Mouse (Mus musculus): Measurements from ENCODE around the gene Fgf10. TPM values are rescaled to one million over a fixed set of nuclear protein-coding genes. Genes with fewer than 3 reads are reported as not detected.

Fgf10 gene
- total and polyA plus RNA-seq, 3 experiments = not detected

DNA sequence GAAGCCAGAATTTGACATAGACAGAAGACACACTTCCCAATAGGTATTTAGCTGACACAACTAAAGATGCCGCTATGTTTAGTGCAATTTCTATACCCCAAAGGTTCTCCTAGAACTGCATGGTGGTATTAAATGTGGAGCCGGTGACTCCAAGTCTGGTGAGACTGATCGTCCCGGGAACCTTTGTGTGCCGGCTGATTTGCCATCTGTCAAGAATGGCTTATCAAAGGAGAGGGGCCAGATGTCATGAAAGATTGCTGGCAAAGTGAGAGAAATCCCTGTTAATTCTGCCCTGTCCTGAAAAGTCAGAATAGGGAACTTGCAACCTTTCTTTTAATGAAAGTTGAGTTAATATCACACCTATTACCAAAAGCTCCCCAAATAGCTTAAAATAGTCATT, 12.6 kb upstream of the Fgf10 start:
- no peaks in the 10 kb centered on the region for H3K27me3 ChIP-seq (ENCODE audit: control insufficient read depth in 1 of 2, insufficient read depth in 2 of 2, low read length in 2 of 2)
- no peak for DNase-seq (ENCODE audit: low read depth, low spot score)
- H3K79me2 ChIP-seq (ENCODE audit: control insufficient read depth, insufficient read depth, low read length, poor library complexity) = no peaks in the 10 kb centered on the region
- TF ChIP-seq CTCF (IDR thresholded peaks at IDR 0.05 in 2 of 3, conservative IDR thresholded peaks at IDR 0.05 in 1 of 3; ENCODE audit: control insufficient read depth in 1 of 3, insufficient read depth in 1 of 3, low read depth in 2 of 3, low read length in 3 of 3, poor library complexity in 1 of 3, severe bottlenecking in 1 of 3) = no peak
- no peak for TF ChIP-seq USF1 (IDR thresholded peaks at IDR 0.05; ENCODE audit: low read depth, low read length)
- H3K36me3 ChIP-seq (ENCODE audit: control insufficient read depth in 1 of 2, insufficient read depth in 2 of 2, low read length in 2 of 2) = no peaks in the 10 kb centered on the region
- no peaks in the 10 kb centered on the region for H3K4me1 ChIP-seq (ENCODE audit: control insufficient read depth in 1 of 2, insufficient read depth in 2 of 2, low read length in 2 of 2)
- H3K9me3 ChIP-seq (replicated peaks; ENCODE audit: insufficient read depth, low read length) = no peaks in the 10 kb centered on the region
- H3K4me3 ChIP-seq (ENCODE audit: control insufficient read depth in 1 of 2, insufficient read depth in 1 of 2, low read depth in 2 of 2, low read length in 2 of 2) = no peak overlapping the region
- no peak overlapping the region for H3K27ac ChIP-seq (ENCODE audit: control insufficient read depth, low read depth, low read length)
- H3K9ac ChIP-seq (ENCODE audit: control insufficient read depth, low read depth, low read length, poor library complexity, severe bottlenecking) = no peak overlapping the region

DNA sequence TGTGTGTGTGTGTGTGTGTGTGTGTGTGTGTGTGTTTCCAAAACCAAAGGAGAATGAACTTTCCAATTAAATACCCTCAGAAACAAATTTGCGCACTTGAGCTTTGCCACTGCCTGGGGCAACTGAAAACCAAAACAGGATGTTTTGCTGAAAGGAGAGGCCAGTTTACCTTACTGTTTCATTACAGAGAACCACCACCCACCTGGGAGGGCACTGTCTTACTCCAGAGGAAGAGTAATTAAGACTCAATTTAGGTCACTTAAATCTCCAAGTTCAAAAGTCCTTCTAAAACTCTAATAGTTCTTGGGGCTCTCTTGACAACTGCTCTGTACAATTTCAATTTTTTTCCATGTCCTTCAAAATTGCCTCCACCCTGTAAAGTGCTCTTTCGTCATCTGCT, 11.6 kb upstream of the Fgf10 start:
- Histone ChIP-seq H3K4me3 (ENCODE audit: control insufficient read depth in 1 of 2, insufficient read depth in 1 of 2, low read depth in 2 of 2, low read length in 2 of 2) (no peak overlapping the region), H3K27me3 (ENCODE audit: control insufficient read depth in 1 of 2, insufficient read depth in 2 of 2, low read length in 2 of 2) (no peaks in the 10 kb centered on the region), H3K36me3 (ENCODE audit: control insufficient read depth in 1 of 2, insufficient read depth in 2 of 2, low read length in 2 of 2) (no peaks in the 10 kb centered on the region), H3K9ac (ENCODE audit: control insufficient read depth, low read depth, low read length, poor library complexity, severe bottlenecking) (no peak overlapping the region), H3K27ac (ENCODE audit: control insufficient read depth, low read depth, low read length) (no peak overlapping the region), H3K9me3 (replicated peaks; ENCODE audit: insufficient read depth, low read length) (no peaks in the 10 kb centered on the region), H3K4me1 (ENCODE audit: control insufficient read depth in 1 of 2, insufficient read depth in 2 of 2, low read length in 2 of 2) (no peaks in the 10 kb centered on the region), H3K79me2 (ENCODE audit: control insufficient read depth, insufficient read depth, low read length, poor library complexity) (no peaks in the 10 kb centered on the region)
- DNase-seq (ENCODE audit: low read depth, low spot score) = no peak
- no peak for TF ChIP-seq POLR2AphosphoS2 (IDR thresholded peaks at IDR 0.05; ENCODE audit: low read length)
- no peak for TF ChIP-seq TAL1 (IDR thresholded peaks at IDR 0.05; ENCODE audit: low read length)
- TF ChIP-seq SIN3A (IDR thresholded peaks at IDR 0.05; ENCODE audit: low read length) = no peak
- no peak for TF ChIP-seq POLR2AphosphoS5 (IDR thresholded peaks at IDR 0.05; ENCODE audit: borderline replicate concordance, low read depth, low read length)
- TF ChIP-seq SMC3 (IDR thresholded peaks at IDR 0.05; ENCODE audit: low read depth, low read length) = no peak
- no peak for TF ChIP-seq UBTF (IDR thresholded peaks at IDR 0.05; ENCODE audit: borderline replicate concordance, insufficient read depth, low read depth, low read length)
- TF ChIP-seq TCF12 (IDR thresholded peaks at IDR 0.05; ENCODE audit: low read depth, low read length) = no peak
- no peak for TF ChIP-seq MAX (IDR thresholded peaks at IDR 0.05; ENCODE audit: low read length)
- no peak for TF ChIP-seq BHLHE40 (IDR thresholded peaks at IDR 0.05; ENCODE audit: borderline replicate concordance, low read depth, low read length)

DNA sequence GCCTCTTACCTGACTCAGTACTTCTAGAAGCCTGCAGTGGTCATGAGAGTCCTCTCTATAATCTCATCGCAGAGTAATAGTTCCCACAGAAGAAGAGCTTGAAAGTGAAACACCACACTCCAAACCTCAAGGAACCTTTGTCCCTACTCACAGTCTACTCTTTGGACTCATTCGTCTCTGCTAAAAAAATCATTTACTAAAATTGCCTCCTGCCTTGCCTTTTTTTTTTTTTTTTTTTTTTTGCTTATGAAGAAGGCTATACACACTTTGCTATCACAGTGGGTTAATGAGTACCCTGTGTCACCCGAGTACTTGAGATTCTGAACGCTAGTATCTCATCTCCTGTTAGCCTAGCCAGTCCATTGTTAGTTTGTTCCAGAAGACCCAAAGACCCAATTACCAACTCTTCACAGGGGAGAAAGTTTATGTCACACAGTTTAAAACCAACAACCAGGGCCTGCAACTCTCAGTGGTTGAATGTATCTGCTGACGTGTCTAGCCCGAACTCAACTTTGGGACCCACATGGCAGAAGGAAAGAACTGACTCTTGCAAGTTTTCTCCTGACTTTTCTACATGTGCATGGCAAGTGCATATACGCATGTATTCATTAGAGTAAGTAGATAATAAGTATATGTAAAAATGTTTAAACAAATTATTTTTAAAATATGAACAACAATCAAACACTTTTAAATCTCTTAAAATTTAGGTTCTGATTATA, 10.8 kb upstream of the Fgf10 start:
- no peak overlapping the region for H3K27ac ChIP-seq (ENCODE audit: control insufficient read depth, low read depth, low read length)
- H3K9me3 ChIP-seq (replicated peaks; ENCODE audit: insufficient read depth, low read length) = no peaks in the 10 kb centered on the region
- H3K4me3 ChIP-seq (ENCODE audit: control insufficient read depth in 1 of 2, insufficient read depth in 1 of 2, low read depth in 2 of 2, low read length in 2 of 2) = no peak overlapping the region
- H3K27me3 ChIP-seq (ENCODE audit: control insufficient read depth in 1 of 2, insufficient read depth in 2 of 2, low read length in 2 of 2) = no peaks in the 10 kb centered on the region
- no peak for DNase-seq (ENCODE audit: low read depth, low spot score)
- H3K36me3 ChIP-seq (ENCODE audit: control insufficient read depth in 1 of 2, insufficient read depth in 2 of 2, low read length in 2 of 2) = no peaks in the 10 kb centered on the region
- H3K9ac ChIP-seq (ENCODE audit: control insufficient read depth, low read depth, low read length, poor library complexity, severe bottlenecking) = no peak overlapping the region
- H3K79me2 ChIP-seq (ENCODE audit: control insufficient read depth, insufficient read depth, low read length, poor library complexity) = no peaks in the 10 kb centered on the region
- TF ChIP-seq SMC3 (IDR thresholded peaks at IDR 0.05; ENCODE audit: low read depth, low read length) = no peak
- TF ChIP-seq RCOR1 (IDR thresholded peaks at IDR 0.05; ENCODE audit: low read depth, low read length) = no peak
- TF ChIP-seq MYC (IDR thresholded peaks at IDR 0.05; ENCODE audit: low read depth, low read length) = no peak
- no peak for TF ChIP-seq UBTF (IDR thresholded peaks at IDR 0.05; ENCODE audit: borderline replicate concordance, insufficient read depth, low read depth, low read length)
- no peak for TF ChIP-seq CHD1 (IDR thresholded peaks at IDR 0.05; ENCODE audit: low read depth, low read length)
- TF ChIP-seq HCFC1 (IDR thresholded peaks at IDR 0.05; ENCODE audit: low read depth, low read length) = no peak
- TF ChIP-seq GATA1 (IDR thresholded peaks at IDR 0.05; ENCODE audit: low read depth, low read length) = no peak
- no peak for TF ChIP-seq TAL1 (IDR thresholded peaks at IDR 0.05; ENCODE audit: low read length)
- TF ChIP-seq MAZ (IDR thresholded peaks at IDR 0.05; ENCODE audit: low read depth, low read length) = no peak
- TF ChIP-seq USF2 (IDR thresholded peaks at IDR 0.05; ENCODE audit: borderline replicate concordance in 1 of 2, insufficient read depth in 1 of 2, low read depth in 1 of 2, low read length in 2 of 2) = no peak
- TF ChIP-seq NELFE (IDR thresholded peaks at IDR 0.05; ENCODE audit: low read depth, low read length) = no peak
- no peak for TF ChIP-seq ZMIZ1 (IDR thresholded peaks at IDR 0.05; ENCODE audit: low read depth, low read length)
- TF ChIP-seq ZC3H11A (IDR thresholded peaks at IDR 0.05; ENCODE audit: low read depth, low read length) = no peak
- no peaks in the 10 kb centered on the region for H3K4me1 ChIP-seq (ENCODE audit: control insufficient read depth in 1 of 2, insufficient read depth in 2 of 2, low read length in 2 of 2)
